Mouse (Mus musculus) neural tube, embryonic 14.5 days (tissue): Measurements from ENCODE around the gene Vwa8. TPM values are rescaled to one million over a fixed set of nuclear protein-coding genes. Genes with fewer than 3 reads are reported as not detected.

ENCODE experiments used
- ATAC-seq: fragments of 200-750 bp; cut with Nextera tagmentation; 2 replicates; pipeline ENCODE4 v1.8.0; 2017; ENCODE audit warnings: low read depth, mild to moderate bottlenecking, moderate TSS enrichment, moderate library complexity
- H3K27ac ChIP-seq: fragments of 300-500 bp; sonication (generic); 2 replicates; pipeline ENCODE4 v1.5.1; 2014; ENCODE audit warnings: low read depth, mild to moderate bottlenecking, control low read depth, low read length, moderate library complexity, mixed read lengths
- H3K27me3 ChIP-seq: fragments of 300-500 bp; sonication (generic); 2 replicates; pipeline ENCODE4 v1.6.1; 2014; ENCODE audit warnings: low read length; ENCODE audit not compliant: control insufficient read depth, insufficient read depth
- H3K36me3 ChIP-seq: fragments of 300-500 bp; sonication (generic); 2 replicates; pipeline ENCODE4 v1.6.1; 2014; ENCODE audit warnings: low read length, mixed read lengths; ENCODE audit not compliant: control insufficient read depth, insufficient read depth
- H3K4me1 ChIP-seq: fragments of 300-500 bp; sonication (generic); 2 replicates; pipeline ENCODE4 v1.6.1; 2014; ENCODE audit warnings: low read length; ENCODE audit not compliant: control insufficient read depth, insufficient read depth
- H3K4me2 ChIP-seq: fragments of 300-500 bp; sonication (generic); 2 replicates; pipeline ENCODE4 v1.6.1; 2014; ENCODE audit warnings: mild to moderate bottlenecking, low read depth, low read length, control low read depth
- H3K4me3 ChIP-seq: fragments of 300-500 bp; sonication (generic); 2 replicates; pipeline ENCODE4 v1.5.1; 2014; ENCODE audit warnings: low read depth, low read length, control low read depth, mixed read lengths
- H3K9ac ChIP-seq: fragments of 300-500 bp; sonication (generic); replicated peaks from 2 replicates; pipeline ENCODE4 v1.6.1; 2014; ENCODE audit warnings: low read depth, mild to moderate bottlenecking, control low read depth, low read length, mixed read lengths
- H3K9me3 ChIP-seq: fragments of 300-500 bp; sonication (generic); 2 replicates; pipeline ENCODE4 v1.6.1; 2016; ENCODE audit warnings: low read length; ENCODE audit not compliant: control insufficient read depth
- WGBS: fragments of 180-500 bp; shearing (Covaris S2); extraction: QIAGEN DNeasy Blood & Tissue Kit; methylation state at CpG from one replicate; pipeline ENCODE4 v1.1.7; 2014; 5-methylcytosine and 5-hydroxymethylcytosine counted together
- polyA plus RNA-seq: library from polyadenylated mRNA; unstranded; fragments of >200 nt; fragmentation: Nextera tagmentation; extraction: Ambion mirVana; gene quantifications from 2 replicates; pipeline ENCODE4 v1.2.1, GENCODE M21; 2014

Vwa8 gene
- polyA plus RNA-seq, 1 experiment from 2014 or later: 8.7 TPM

GRCm38 (mm10) chr14:78933399-78933798, 84.5 kb downstream of the Vwa8 start:
- Histone ChIP-seq H3K4me3 (no peak overlapping the region), H3K9ac (no peak overlapping the region), H3K27ac (no peak overlapping the region), H3K4me2 (no peak overlapping the region), H3K4me1 (no peaks in the 10 kb centered on the region), H3K36me3 (no peaks in the 10 kb centered on the region), H3K9me3 (no peaks in the 10 kb centered on the region), H3K27me3 (no peaks in the 10 kb centered on the region)
- ATAC-seq: no peak
- 68% methylated on average over 8 of the region's 8 CpGs for WGBS

- no peaks in the 10 kb centered on the region for H3K27me3 ChIP-seq
- WGBS: 91% methylated on average over 6 of the region's 6 CpGs
- ATAC-seq: no peak
- no peak overlapping the region for H3K4me2 ChIP-seq
- no peak overlapping the region for H3K9ac ChIP-seq
- no peaks in the 10 kb centered on the region for H3K9me3 ChIP-seq
- no peak overlapping the region for H3K4me3 ChIP-seq
- H3K36me3 ChIP-seq: no peaks in the 10 kb centered on the region
- no peak overlapping the region for H3K27ac ChIP-seq
- no peaks in the 10 kb centered on the region for H3K4me1 ChIP-seq
Observed at GRCm38 (mm10) chr14:78934596-78934995, 85.7 kb downstream of the Vwa8 start.

GRCm38 (mm10) chr14:78935796-78936195, 86.9 kb downstream of the Vwa8 start:
- H3K27ac ChIP-seq: 0 out of 2 replicates have a peak overlapping the region, but pooled peaks have one; percentile 18
- H3K4me1 ChIP-seq: no peaks in the 10 kb centered on the region
- no peak overlapping the region for H3K4me2 ChIP-seq
- WGBS: 36% methylated on average over 3 of the region's 3 CpGs
- H3K36me3 ChIP-seq: no peaks in the 10 kb centered on the region
- ATAC-seq: peak; percentile 82; the same call in 1 of the 2 replicates
- H3K9ac ChIP-seq: no peak overlapping the region
- no peaks in the 10 kb centered on the region for H3K9me3 ChIP-seq
- no peak overlapping the region for H3K4me3 ChIP-seq
- H3K27me3 ChIP-seq: no peaks in the 10 kb centered on the region

- H3K9ac ChIP-seq: no peak overlapping the region
- H3K36me3 ChIP-seq: no peaks in the 10 kb centered on the region
- no peak overlapping the region for H3K27ac ChIP-seq
- 74% methylated on average over 11 of the region's 11 CpGs for WGBS
- H3K4me1 ChIP-seq: no peaks in the 10 kb centered on the region
- H3K27me3 ChIP-seq: no peaks in the 10 kb centered on the region
- H3K4me3 ChIP-seq: no peak overlapping the region
- no peak overlapping the region for H3K4me2 ChIP-seq
- no peaks in the 10 kb centered on the region for H3K9me3 ChIP-seq
- no peak for ATAC-seq
Observed at GRCm38 (mm10) chr14:78941741-78942475, 93.1 kb downstream of the Vwa8 start.

GRCm38 (mm10) chr14:78955745-78956144, 106.9 kb downstream of the Vwa8 start:
- no peaks in the 10 kb centered on the region for H3K36me3 ChIP-seq
- 77% methylated on average over 2 of the region's 2 CpGs for WGBS

GRCm38 (mm10) chr14:78970621-78971020, 121.8 kb downstream of the Vwa8 start:
- no peaks in the 10 kb centered on the region for H3K9me3 ChIP-seq

More at GRCm38 (mm10) chr14:78955745-78956144, 106.9 kb downstream of the Vwa8 start:
- Histone ChIP-seq H3K9me3 (no peaks in the 10 kb centered on the region), H3K9ac (no peak overlapping the region), H3K27ac (no peak overlapping the region), H3K27me3 (no peaks in the 10 kb centered on the region), H3K4me2 (no peak overlapping the region), H3K4me3 (no peak overlapping the region), H3K4me1 (no peaks in the 10 kb centered on the region)
- no peak for ATAC-seq

GRCm38 (mm10) chr14:78972424-78972823, 123.6 kb downstream of the Vwa8 start:
- Histone ChIP-seq H3K4me3 (no peak overlapping the region), H3K27me3 (no peaks in the 10 kb centered on the region), H3K9ac (no peak overlapping the region), H3K9me3 (no peaks in the 10 kb centered on the region), H3K27ac (no peak overlapping the region), H3K4me1 (no peaks in the 10 kb centered on the region), H3K36me3 (no peaks in the 10 kb centered on the region), H3K4me2 (no peak overlapping the region)
- no peak for ATAC-seq
- 31% methylated on average over 1 of the region's 1 CpGs for WGBS

More at GRCm38 (mm10) chr14:78970621-78971020, 121.8 kb downstream of the Vwa8 start:
- Histone ChIP-seq H3K4me2 (no peak overlapping the region), H3K27me3 (no peaks in the 10 kb centered on the region), H3K4me1 (no peaks in the 10 kb centered on the region), H3K27ac (no peak overlapping the region), H3K4me3 (no peak overlapping the region), H3K9ac (no peak overlapping the region), H3K36me3 (no peaks in the 10 kb centered on the region)
- no peak for ATAC-seq
- WGBS: 91% methylated on average over 10 of the region's 10 CpGs

GRCm38 (mm10) chr14:78983104-78983503, 134.3 kb downstream of the Vwa8 start:
- no peak overlapping the region; the same call in 1 of the 2 replicates for H3K27ac ChIP-seq

GRCm38 (mm10) chr14:78984296-78984695, 135.4 kb downstream of the Vwa8 start:
- no peak overlapping the region for H3K4me2 ChIP-seq
- ATAC-seq: no peak
- no peak overlapping the region for H3K9ac ChIP-seq
- no peaks in the 10 kb centered on the region for H3K4me1 ChIP-seq
- no peak overlapping the region for H3K27ac ChIP-seq
- WGBS: 64% methylated on average over 2 of the region's 2 CpGs
- no peaks in the 10 kb centered on the region for H3K27me3 ChIP-seq
- H3K36me3 ChIP-seq: no peaks in the 10 kb centered on the region
- H3K9me3 ChIP-seq: no peaks in the 10 kb centered on the region
- H3K4me3 ChIP-seq: no peak overlapping the region

More at GRCm38 (mm10) chr14:78983104-78983503, 134.3 kb downstream of the Vwa8 start:
- WGBS: 29% methylated on average over 2 of the region's 2 CpGs
- Histone ChIP-seq H3K27me3 (no peaks in the 10 kb centered on the region), H3K9me3 (no peaks in the 10 kb centered on the region), H3K36me3 (no peaks in the 10 kb centered on the region), H3K4me2 (no peak overlapping the region), H3K9ac (no peak overlapping the region), H3K4me1 (no peaks in the 10 kb centered on the region), H3K4me3 (no peak overlapping the region)
- ATAC-seq: peak; percentile 70; the same call in 1 of the 2 replicates
